Mouse (Mus musculus): ENCODE measurements around the gene Bcan. TPM values are rescaled to one million over a fixed set of nuclear protein-coding genes. Genes with fewer than 3 reads are reported as not detected.

Gene Bcan
- polyA plus RNA-seq, 2 experiments = not detected

GRCm38 (mm10) chr3:88022322-88023191, 22.5 kb upstream of the Bcan start:
- H3K27ac ChIP-seq = no peak overlapping the region
- H3K4me1 ChIP-seq (replicated peaks; ENCODE audit: control insufficient read depth in 2 of 2, insufficient read depth in 2 of 2, low read length in 1 of 2) = no peaks in the 10 kb centered on the region
- H3K4me3 ChIP-seq (ENCODE audit: insufficient read depth in 1 of 2, low read depth in 2 of 2, low read length in 2 of 2) = peak overlapping the region; percentile 26 to 44
- peak; percentile 76 for ATAC-seq (ENCODE audit: insufficient read depth)
- WGBS (ENCODE audit: insufficient replicate concordance) = 2% methylated on average over 66 of the region's 66 CpGs
- no peak for TF ChIP-seq CTCF (IDR thresholded peaks at IDR 0.05; ENCODE audit: low read depth)
- H3K4me2 ChIP-seq (ENCODE audit: low read depth) = peak overlapping the region; percentile 70
- no peaks in the 10 kb centered on the region for H3K9me3 ChIP-seq (ENCODE audit: control insufficient read depth, low read length)
- DNase-seq (ENCODE audit: low read depth in 3 of 3, low spot score in 3 of 3) = peak; percentile 56 to 70 (median 60)
- H3K36me3 ChIP-seq (replicated peaks; ENCODE audit: control insufficient read depth, insufficient read depth, low read depth) = no peaks in the 10 kb centered on the region
- no peak overlapping the region for H3K9ac ChIP-seq (replicated peaks)
- H3K27me3 ChIP-seq (ENCODE audit: control insufficient read depth, insufficient read depth, low read length) = peaks cover 66% of the 10 kb centered on the region

GRCm38 (mm10) chr3:88010634-88011265, 10.7 kb upstream of the Bcan start:
- TF ChIP-seq EP300 (IDR thresholded peaks at IDR 0.05; ENCODE audit: low read depth) (no peak), CTCF (IDR thresholded peaks at IDR 0.05; ENCODE audit: low read depth) (peak; percentile 60)
- peak in 1 of 3 experiments; percentile 20 for DNase-seq (ENCODE audit: low read depth in 3 of 3, low spot score in 3 of 3)
- 2% methylated on average over 6 of the region's 6 CpGs for WGBS (ENCODE audit: insufficient replicate concordance)
- no peaks in the 10 kb centered on the region for H3K27me3 ChIP-seq (ENCODE audit: control insufficient read depth, insufficient read depth, low read length)
- no peaks in the 10 kb centered on the region; the same call in 1 of the 2 replicates for H3K9me3 ChIP-seq (ENCODE audit: control insufficient read depth, low read length)
- H3K9ac ChIP-seq (replicated peaks) = no peak overlapping the region
- no peak overlapping the region for H3K27ac ChIP-seq
- ATAC-seq (ENCODE audit: insufficient read depth) = no peak
- no peak overlapping the region for H3K4me3 ChIP-seq (ENCODE audit: insufficient read depth in 1 of 2, low read depth in 2 of 2, low read length in 2 of 2)
- no peaks in the 10 kb centered on the region for H3K36me3 ChIP-seq (replicated peaks; ENCODE audit: control insufficient read depth, insufficient read depth, low read depth)
- H3K4me2 ChIP-seq (ENCODE audit: low read depth) = no peak overlapping the region
- H3K4me1 ChIP-seq (replicated peaks; ENCODE audit: control insufficient read depth in 2 of 2, insufficient read depth in 2 of 2, low read length in 1 of 2) = no peaks in the 10 kb centered on the region

- TF ChIP-seq EP300 (IDR thresholded peaks at IDR 0.05; ENCODE audit: low read depth) = no peak
- peak; percentile 86 for TF ChIP-seq CTCF (IDR thresholded peaks at IDR 0.05; ENCODE audit: low read depth)
- H3K4me2 ChIP-seq (ENCODE audit: low read depth) = no peak overlapping the region
- ATAC-seq (ENCODE audit: insufficient read depth) = no peak
- H3K36me3 ChIP-seq (replicated peaks; ENCODE audit: control insufficient read depth, insufficient read depth, low read depth) = no peaks in the 10 kb centered on the region
- H3K27me3 ChIP-seq (ENCODE audit: control insufficient read depth, insufficient read depth, low read length) = peaks cover 17% of the 10 kb centered on the region
- H3K27ac ChIP-seq = no peak overlapping the region
- H3K4me1 ChIP-seq (replicated peaks; ENCODE audit: control insufficient read depth in 2 of 2, insufficient read depth in 2 of 2, low read length in 1 of 2) = no peaks in the 10 kb centered on the region
- H3K9me3 ChIP-seq (ENCODE audit: control insufficient read depth, low read length) = no peaks in the 10 kb centered on the region; the same call in 1 of the 2 replicates
- no peak overlapping the region for H3K4me3 ChIP-seq (ENCODE audit: insufficient read depth in 1 of 2, low read depth in 2 of 2, low read length in 2 of 2)
- no peak overlapping the region for H3K9ac ChIP-seq (replicated peaks)
- no peak for DNase-seq (ENCODE audit: low read depth in 3 of 3, low spot score in 3 of 3)
- 62% methylated on average over 18 of the region's 18 CpGs for WGBS (ENCODE audit: insufficient replicate concordance)
These were observed 6.1 kb upstream of the Bcan start for GRCm38 (mm10) chr3:88005822-88006786.

GRCm38 (mm10) chr3:88002291-88002976, 2.4 kb upstream of the Bcan start:
- TF ChIP-seq EP300 (IDR thresholded peaks at IDR 0.05; ENCODE audit: low read depth) (no peak), CTCF (IDR thresholded peaks at IDR 0.05; ENCODE audit: low read depth) (peak; percentile 6; the same call in 1 of the 2 replicates)
- WGBS (ENCODE audit: insufficient replicate concordance) = 5% methylated on average over 17 of the region's 17 CpGs
- Histone ChIP-seq H3K36me3 (replicated peaks; ENCODE audit: control insufficient read depth, insufficient read depth, low read depth) (no peaks in the 10 kb centered on the region), H3K4me1 (replicated peaks; ENCODE audit: control insufficient read depth in 2 of 2, insufficient read depth in 2 of 2, low read length in 1 of 2) (no peaks in the 10 kb centered on the region), H3K9ac (replicated peaks) (no peak overlapping the region), H3K4me2 (ENCODE audit: low read depth) (no peak overlapping the region), H3K4me3 (ENCODE audit: insufficient read depth in 1 of 2, low read depth in 2 of 2, low read length in 2 of 2) (no peak overlapping the region), H3K27ac (no peak overlapping the region), H3K27me3 (ENCODE audit: control insufficient read depth, insufficient read depth, low read length) (peaks cover 54% of the 10 kb centered on the region), H3K9me3 (ENCODE audit: control insufficient read depth, low read length) (no peaks in the 10 kb centered on the region; the same call in 1 of the 2 replicates)
- no peak for ATAC-seq (ENCODE audit: insufficient read depth)
- DNase-seq (ENCODE audit: low read depth in 3 of 3, low spot score in 3 of 3) = no peak
